Mouse (Mus musculus) lung, postnatal 25 days (tissue): ENCODE results near the gene Tprg.
A peak's percentile ranks its signal among the peaks of the same experiment; 100 is the strongest.

ENCODE experiments used
- DNase-seq: peaks from one replicate; pipeline ENCODE4 v3.0.0; 2022; ENCODE audit warnings: low spot score

Tprg gene

DNA sequence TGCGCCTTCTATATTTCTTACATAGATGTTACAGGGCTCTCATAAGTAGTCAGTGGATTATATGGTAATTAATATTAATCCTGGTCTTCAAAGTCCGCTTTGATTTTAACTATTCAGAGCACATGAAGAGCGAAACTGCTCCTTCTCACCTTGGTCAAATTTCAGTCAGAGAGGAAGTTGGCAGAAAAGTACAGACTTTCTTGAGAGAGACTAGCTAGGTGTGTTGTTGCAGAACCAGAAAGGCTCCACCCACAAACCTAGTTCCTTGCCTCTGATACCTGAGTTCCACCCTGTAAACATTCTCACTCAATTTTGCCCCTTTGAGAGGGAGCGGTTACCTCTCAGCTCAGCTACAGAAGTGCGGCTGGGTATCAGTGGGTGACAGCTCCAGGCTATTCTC, at the start of gene Tprg:
TSS of gene Tprg (plus strand) at position 301 of the 400 bp plus-strand sequence.
- no peak for DNase-seq

DNA sequence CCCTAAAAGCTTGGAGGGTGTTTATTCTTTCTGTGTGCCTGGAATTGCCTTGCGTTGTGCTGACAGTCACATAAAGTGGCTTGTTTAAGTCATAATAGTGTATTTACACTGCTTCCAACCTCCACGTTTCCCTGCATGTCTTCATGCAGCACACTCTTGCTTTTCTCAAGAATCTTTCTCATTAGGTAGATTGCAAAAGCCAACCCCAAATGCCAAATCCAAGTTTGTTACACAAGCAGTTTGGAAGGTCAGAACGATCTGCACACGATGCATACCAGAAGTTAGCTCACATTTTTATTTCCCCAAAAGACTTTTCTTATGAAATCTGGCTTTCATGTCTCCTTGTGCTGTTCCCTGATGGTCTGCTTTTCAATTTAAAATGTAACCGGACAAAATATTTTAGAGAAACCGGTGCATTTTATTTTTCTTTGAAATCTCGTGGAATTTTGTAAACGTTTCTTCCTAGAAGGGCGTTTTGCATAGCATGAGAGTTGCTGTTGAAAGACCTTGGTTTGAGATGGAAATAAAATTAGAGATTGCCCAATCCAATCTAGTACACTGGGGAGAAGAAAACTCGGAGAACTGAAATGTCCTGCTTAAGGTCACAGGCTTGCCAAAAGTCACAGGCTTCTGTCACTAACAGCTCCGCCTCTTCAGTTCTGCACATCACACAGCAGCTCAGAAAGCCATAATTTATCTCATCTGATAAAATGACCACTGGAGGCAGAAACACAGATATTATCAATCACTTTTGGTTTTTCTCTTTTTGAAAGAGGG, 48.2 kb upstream of the Tprg start:
- DNase-seq: peak; percentile 27

DNA sequence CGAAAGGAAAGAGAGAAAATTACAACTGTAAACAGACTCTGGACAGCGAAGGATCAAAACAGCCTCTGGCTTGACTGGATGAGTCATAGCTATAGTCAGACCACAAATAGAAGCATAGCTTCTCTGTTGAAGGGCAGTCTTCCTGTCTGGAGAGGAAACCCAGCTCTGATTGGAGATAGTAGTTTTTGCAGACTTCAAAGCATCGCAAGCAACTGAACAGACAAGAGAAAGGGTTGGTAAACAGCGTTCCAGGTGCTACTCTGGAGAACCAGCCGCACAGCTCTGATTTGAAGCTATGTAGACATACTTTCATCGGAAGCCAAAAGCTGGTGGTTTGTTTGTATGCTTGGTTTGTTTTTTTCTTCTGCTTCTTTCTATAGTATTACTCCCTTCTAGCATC, 37.7 kb upstream of the Tprg start:
- DNase-seq: no peak

DNA sequence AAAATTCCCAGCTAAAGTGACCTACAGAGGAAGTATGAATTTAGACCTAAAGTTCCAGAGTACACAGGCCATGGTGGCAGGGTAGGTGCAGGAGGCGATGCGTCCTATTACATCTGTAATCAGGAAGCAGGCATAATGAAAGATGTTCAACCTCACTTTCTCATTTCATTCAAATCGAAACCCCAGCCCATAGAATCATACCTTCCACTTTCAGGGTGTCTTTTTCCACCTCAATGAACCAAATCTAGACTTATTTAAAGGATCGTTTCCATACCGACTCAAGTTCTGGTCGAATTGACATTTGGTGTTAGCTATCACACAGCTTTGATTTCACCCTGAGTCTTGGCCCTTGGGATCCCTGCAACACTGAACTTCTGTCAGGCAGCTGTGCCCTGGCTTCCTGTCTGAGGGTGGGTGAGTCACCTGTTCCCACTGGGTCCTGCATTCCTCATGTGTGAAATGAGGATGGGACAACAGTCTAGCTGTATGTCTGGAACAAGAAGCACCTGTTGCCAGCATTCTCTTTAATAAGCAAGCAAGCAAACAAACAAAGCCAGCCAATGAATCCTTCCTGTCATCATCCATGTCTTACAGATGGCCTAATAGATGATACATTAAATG, 36.4 kb upstream of the Tprg start:
- no peak for DNase-seq

DNA sequence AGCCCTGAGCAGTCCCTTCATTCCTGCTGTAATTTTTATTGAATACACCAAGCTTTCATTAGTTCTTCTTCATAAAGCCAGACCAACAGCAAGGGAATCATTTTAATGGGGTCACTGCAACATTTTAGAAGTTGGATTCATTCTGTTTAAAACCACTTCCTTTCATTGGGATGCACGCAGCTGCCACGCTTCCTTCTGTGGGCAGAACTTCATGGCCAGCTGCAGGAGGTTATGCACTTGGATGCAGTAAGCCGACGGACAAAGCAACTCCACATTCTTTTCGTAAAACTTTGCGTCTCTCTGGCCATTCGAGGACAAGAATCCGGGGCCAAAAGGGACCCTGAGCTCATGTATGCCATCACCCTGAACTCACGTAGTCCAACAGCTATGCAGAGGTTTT, 35.5 kb upstream of the Tprg start:
- DNase-seq: no peak

DNA sequence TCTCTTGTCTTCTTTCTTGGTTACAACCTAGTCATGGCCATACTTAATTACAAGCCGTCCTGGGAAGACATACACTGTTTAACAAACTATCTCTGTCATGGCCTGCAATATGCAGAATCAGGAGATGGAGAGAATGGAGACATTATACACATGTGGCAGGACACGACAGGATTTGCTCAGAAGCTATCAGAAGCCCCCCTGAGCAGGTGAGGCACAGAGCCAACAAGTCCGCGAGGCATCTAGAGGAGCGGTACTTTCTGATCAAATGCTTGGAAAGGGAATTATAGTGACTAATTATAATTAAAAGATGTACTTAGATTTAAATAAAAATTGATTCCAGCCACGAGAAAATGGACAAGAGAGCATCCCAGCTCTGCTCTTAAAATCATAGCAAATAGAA, 32.0 kb upstream of the Tprg start:
- DNase-seq: no peak

DNA sequence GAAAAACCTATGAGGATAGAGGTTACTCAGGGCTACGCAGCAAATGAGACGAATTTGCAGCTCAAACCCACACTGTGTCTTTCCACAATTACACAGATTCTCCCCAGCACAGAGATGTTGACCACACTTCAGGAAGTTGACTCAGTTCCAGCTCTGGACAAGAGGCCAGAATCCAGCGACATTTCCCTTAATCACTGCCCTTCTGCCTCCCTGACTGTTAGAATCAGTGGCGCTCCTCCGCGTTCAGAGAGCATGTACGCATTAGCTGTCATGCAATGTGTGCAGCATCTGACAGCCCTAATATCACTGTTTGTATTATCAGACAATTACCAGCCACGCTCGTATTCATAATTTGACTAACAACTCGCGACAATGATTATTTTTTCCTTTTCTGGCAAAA, 31.4 kb upstream of the Tprg start:
- DNase-seq: no peak

DNA sequence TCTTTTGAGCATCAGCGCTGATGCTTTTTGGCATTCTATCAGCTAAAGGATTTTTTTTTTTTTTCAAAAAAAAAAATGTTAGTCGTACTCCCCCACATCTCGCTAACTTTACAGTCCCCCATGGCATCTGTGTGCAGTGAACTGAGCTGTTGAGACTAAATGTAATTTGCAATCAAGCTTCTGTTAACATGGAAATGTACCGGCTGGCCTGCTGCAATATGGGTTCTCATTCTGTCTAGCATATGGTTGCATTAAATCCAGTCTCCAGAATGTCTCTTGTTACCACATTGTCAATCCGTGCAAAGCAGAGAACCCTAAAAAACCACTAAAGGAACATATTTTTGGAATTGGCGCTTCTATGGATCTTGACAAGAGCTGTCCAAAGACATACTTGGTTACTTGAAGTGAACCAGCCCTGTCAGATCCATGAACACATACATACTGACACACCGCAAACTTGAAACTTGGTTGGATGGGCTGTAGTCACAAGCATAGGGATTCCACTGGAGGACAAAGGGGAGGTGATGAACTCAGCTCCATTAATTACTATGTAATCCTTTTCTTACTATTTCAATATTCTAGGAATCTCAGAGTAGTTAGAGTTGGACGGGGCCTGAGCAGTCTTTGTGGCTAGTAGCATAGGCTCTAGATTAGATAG, 30.9 kb upstream of the Tprg start:
- no peak for DNase-seq

DNA sequence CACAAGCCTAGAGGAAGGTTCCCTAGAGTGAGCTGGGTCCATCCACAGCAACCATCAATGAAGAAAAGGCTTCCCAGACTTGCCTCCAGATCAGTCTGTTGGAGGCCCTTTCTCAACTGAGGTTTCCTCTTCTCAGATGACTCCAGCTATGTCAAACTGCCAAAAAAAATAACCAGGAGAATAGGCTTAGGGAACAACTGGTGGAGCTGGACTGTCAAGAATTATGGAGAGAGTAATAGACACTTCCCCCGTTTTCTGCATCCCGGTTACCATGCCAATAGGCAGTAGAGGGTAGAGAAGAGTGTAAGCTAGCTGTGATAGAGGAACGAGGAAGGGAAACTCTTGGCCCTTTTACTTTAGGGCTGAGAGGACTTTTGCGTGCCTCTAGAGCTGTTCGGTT, 24.3 kb upstream of the Tprg start:
- DNase-seq: no peak

DNA sequence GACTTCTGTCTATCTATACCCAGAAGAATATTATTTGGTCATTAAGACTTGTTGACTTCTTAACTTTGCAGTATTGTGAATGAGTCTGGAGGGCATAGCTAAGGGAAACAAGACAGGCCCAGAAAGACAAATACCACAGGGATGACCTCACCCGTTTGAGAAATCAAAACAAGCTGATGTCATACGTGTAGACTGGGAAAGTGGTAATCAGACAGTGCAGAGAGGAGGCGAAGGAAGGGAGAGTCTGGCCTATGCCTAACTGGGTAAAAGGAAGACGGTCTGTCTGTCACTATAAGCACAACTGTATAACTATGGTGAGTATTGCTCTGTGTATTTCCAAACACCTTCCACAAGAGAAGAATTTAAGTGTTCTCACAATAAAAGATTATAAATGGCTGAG, 23.7 kb upstream of the Tprg start:
- peak; percentile 15 for DNase-seq

DNA sequence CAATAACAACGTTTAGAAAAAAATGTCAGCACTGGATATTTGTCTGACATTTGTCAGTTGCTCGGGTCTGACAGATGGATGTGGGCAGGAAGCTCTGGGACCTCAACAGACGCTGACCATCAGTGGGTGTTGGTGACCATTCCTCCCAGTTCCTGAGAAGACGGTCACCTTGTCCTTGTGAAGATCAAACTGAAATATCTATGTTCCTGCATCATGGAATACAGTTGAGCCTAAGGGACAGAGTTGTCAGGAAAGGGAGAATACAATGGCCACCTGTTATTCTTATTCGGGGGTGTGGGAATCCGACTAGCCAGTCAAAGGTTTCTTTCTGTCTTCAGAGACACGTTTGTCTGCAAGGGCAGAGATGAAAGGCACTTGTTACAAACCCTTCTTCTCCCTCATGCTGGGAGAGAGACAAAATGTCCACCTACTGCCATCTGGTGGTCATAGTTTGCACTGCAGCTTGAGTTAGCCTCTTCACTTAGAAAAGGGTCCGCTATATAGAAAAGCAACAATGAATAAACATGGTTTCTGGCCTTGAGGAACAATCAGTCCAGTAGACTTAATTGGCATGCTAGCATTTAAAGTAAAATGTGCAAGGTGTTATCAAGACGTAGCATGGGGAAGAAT, 23.0 kb upstream of the Tprg start:
- DNase-seq: peak; percentile 74

DNA sequence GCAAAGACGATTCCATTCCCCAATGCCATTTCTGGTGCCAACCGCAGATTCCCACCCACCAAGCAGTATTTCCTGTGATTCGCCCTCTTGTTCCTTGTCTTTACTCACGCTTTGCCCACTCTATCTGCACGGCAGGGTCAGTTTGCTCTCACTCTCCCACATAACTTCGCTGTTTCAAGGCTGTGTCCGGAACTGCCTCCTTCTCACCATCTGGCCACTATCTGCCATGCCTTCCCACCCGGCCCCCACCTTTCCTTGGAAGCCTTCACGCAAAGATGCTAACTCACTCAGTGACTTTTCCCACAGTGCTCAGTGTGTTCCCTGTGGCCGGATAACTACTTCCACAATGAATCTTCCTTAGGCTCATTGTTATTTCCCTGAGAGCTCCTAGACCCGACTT, 21.4 kb upstream of the Tprg start:
- DNase-seq: no peak

DNA sequence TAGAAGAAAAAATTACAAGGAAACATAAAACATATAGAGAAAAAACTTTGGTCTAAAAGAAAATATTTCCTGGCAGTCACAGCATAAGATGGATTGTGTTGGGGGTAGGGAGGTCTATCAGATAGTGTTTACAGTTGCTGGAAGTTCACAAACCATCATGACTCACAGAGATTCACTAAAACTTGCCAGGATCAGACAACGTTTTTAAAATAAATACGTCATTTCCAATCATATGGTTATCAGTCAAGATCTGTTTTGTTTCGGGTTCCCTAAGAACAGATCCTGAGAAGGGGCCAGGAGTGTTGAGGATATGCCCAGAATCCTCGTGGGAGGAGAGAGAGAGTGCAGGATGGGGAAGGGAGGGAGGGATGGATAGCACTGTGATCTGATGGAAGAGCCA, 18.3 kb upstream of the Tprg start:
- DNase-seq: no peak

DNA sequence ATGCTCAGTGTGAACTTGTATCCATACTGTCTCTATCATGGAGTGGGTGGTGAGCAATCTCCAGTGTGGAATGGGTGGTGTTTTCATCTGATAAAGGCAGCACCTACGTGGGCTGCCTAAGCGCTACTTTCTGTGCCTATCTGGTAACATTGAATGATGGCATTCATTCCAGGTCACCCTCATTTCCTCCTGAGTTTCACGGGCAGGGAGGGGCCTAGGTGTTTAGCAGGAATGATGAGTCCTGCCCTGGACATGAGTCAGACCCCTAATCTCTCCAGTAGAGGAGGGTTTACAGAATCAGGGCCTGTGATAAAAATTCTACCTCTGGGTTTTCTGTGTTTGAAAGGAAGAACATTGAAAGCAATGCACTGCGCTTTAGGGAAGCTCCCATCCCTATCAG, 4.1 kb upstream of the Tprg start:
- DNase-seq: no peak

DNA sequence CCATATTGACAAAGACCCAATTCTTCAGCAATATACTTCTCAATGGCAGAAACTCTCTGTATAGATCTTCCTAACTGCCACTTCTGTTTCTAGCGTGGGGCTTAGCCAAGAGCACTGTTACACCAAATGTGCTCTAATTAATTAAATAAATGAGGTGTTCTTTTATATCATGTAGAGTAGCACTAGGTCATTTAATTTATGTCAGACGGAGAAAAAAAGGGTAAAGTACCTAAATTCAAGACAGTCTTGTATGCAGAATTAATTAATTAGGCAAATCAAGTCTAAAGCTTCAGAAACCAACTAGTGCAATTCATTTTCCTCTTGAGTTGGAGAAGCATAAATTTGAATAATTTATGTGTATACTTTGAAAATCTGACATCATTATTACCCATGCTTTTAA, 7.1 kb downstream of the Tprg start:
- no peak for DNase-seq

DNA sequence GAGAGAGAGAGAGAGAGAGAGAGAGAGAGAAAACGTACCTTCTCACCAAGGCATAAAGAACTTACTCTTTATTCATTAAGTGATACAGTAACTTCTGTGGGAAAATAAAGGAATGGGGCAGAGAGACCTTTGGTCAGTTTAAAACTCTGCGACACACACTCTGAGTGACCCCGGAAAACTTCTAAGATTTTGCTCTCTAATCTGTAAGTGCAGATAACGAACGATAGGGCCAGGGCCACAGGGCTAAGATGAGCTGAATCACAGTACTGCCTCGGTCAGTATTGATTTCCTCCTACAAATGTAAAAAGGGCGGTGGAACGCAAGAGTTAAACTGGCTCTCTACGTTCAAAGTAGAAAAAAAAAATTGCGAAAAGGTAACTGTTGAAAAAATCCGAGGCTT, 8.9 kb downstream of the Tprg start:
- DNase-seq: no peak

DNA sequence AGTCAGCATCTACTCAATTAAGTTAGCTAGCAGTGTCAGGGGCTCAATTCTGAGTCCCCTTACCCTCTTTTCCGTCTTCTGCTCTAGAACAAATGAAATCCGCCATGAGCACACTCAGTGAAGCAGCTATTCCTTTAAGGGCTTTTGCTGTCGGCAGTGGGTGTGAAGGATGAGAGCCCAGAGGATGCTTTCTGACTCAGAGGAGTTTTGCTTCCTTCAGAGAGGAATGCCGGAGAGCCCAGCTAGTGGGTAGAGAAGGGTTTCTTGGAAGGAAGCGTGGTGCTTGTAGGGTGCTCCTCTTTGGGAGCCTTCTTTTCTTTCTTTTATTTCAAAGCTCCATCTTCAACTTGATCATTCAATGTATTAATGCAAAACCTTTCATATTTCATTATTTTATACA, 10.1 kb downstream of the Tprg start:
- DNase-seq: no peak

DNA sequence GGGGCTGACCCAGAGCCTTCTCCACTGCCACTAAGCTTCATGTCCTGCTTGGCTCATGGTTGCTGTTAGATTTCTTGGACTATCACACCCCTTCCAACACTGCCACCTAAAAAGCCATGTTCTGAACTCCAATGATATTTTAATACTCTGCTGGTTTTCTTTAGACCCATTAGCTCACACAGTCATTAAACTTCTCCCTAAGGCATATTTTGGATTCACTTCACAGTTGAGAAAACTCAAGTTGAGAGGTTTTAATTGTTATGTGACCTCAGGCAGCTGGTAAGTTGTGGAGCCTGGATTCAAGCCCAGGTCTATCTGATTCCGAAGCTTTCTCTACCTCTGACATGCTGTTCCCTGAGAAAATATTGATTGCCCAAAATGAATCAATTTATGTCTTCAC, 11.6 kb downstream of the Tprg start:
- DNase-seq: no peak

DNA sequence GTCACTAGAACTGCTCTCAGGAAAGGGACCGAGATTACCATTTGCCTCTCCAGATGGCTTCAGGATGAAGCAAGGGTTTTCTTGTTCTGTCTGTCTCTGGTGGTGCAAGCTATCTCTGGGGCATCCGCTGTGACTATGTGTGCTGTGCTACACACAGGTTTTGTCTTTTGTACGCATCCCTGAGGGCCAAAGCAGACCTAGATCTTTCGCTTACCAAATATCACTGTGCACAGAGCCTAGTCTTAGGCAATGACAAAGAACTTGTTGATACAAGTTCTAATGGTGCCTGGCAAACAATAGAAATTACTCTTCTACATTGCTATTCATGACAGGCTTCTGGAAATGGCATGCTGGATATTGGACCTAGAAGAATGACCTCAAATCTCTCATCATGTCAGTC, 16.0 kb downstream of the Tprg start:
- no peak for DNase-seq

DNA sequence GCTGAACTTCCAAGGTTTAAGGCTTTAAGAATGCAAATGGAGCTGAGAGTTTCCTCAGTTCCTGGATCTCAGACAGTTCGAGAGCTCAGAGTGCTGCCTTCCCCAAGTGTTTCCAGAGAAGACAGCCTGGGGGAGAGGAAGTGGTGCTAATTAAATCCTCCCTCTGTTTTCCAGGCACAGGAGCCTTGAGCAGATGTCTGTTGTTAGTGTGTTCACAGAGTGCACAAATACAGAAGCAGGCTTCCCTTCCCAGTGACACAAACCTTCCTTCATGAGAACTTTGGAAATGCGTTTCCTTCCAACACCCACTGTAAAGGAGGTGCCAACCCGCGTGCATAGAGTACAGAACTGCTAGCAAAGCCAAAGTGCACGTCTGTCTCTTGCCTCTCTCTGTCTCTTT, 27.4 kb downstream of the Tprg start:
- no peak for DNase-seq

DNA sequence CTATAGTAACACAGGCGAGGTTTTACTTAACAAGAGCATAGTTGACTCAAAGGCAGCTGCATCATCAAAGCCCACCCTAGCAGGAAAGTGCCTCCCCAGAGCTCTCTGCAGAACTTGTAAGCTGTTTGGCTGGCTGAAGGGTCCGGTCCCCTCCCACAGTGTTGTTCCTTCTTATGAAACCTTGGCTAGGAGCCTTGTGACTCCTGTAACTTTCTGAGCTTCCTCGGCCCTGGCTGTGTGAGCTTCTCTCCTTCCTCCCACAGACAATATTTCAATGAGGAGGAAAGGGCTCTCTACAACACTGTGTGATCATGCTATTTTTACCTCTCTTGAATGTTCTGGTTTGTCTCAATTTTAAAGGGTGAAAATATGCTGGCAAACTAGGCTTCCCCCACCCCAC, 28.5 kb downstream of the Tprg start:
- DNase-seq: no peak

DNA sequence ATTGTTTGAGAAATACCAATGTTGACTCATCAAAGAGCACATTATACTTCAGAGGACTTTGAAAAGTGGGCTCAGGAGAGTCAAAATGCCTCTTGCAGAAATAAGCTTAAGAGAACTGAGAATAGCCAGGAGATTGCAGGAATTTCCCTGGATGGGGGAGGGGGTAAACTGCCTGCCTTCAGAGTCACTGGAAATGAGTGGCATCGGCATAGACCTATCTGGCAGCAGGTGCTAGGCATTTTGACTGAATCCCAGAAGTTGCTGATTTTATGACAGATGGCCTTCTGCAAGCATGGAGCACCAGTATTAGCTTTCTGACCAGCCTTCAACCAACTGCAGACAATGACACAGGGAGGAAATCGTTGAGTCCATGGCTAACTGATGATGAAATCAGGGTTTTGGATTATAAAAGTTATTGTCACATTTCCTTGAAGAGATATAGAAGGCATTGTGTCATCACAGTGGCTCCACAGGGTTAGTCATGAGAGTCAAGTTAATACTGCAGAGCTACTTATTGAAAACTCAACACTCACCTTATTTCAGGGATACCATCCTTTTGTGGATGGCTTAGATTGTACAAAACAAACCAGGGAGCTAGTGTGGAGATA, 39.1 kb downstream of the Tprg start:
- DNase-seq: no peak
